Mouse (Mus musculus) neural tube, embryonic 12.5 days (tissue): ENCODE data around the gene Slc10a6. TPM values are rescaled to one million over a fixed set of nuclear protein-coding genes. Genes with fewer than 3 reads are reported as not detected.

Experiments used
- ATAC-seq: fragments of 200-750 bp; cut with Nextera tagmentation; 2 replicates; pipeline ENCODE4 v1.8.0; 2017; ENCODE audit warnings: low read depth, mild to moderate bottlenecking, moderate TSS enrichment, moderate library complexity; ENCODE audit not compliant: low FRiP score
- H3K27ac ChIP-seq: fragments of 300-500 bp; sonication (generic); 2 replicates; pipeline ENCODE4 v1.5.1; 2016
- H3K27me3 ChIP-seq: fragments of 300-500 bp; sonication (generic); replicated peaks from 2 replicates; pipeline ENCODE4 v1.6.1; 2016; ENCODE audit warnings: mild to moderate bottlenecking
- H3K36me3 ChIP-seq: fragments of 300-500 bp; sonication (generic); 2 replicates; pipeline ENCODE4 v1.6.1; 2016; ENCODE audit warnings: mild to moderate bottlenecking
- H3K4me1 ChIP-seq: fragments of 300-500 bp; sonication (generic); 2 replicates; pipeline ENCODE4 v1.6.1; 2016
- H3K4me2 ChIP-seq: fragments of 300-500 bp; sonication (generic); replicated peaks from 2 replicates; pipeline ENCODE4 v1.6.1; 2016; ENCODE audit warnings: mild to moderate bottlenecking
- H3K4me3 ChIP-seq: fragments of 300-500 bp; sonication (generic); 2 replicates; pipeline ENCODE4 v1.5.1; 2016
- H3K9ac ChIP-seq: fragments of 300-500 bp; sonication (generic); 2 replicates; pipeline ENCODE4 v1.6.1; 2016; ENCODE audit warnings: mild to moderate bottlenecking
- H3K9me3 ChIP-seq: fragments of 300-500 bp; sonication (generic); 2 replicates; pipeline ENCODE4 v1.6.1; 2016; ENCODE audit warnings: mild to moderate bottlenecking
- WGBS: fragments of 180-500 bp; shearing (Covaris S2); methylation state at CpG from one replicate; pipeline ENCODE4 v1.1.7; 2016; 5-methylcytosine and 5-hydroxymethylcytosine counted together
- polyA plus RNA-seq: library from polyadenylated mRNA; unstranded; fragments of >200 nt; fragmentation: Nextera tagmentation; extraction: Ambion mirVana; gene quantifications from 2 replicates; pipeline ENCODE4 v1.2.1, GENCODE M21; 2016

The Slc10a6 gene
- polyA plus RNA-seq, 1 experiment from 2014 or later: 0.41 TPM

DNA sequence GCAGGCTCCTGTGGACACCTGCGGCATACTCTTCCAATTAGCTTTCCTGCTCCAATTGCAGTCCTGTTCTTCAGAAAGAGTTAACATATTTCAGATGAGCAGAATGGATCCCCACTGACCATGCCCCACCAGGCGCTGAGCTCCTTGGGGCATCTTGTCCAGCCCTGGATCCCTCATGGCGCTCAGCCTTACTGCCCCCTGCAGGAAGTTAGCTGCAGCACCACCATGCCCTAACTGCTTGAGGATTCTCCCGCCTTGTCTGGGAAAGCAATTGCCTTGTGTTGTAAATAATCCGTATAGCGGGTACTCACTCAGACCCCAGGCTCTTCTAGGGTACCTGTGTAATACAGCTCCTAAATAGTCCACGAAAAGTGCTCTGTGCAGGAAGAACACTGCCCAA lies 42.0 kb downstream of the Slc10a6 start:
- Histone ChIP-seq H3K27me3 (no peaks in the 10 kb centered on the region), H3K9ac (no peak overlapping the region), H3K9me3 (no peaks in the 10 kb centered on the region), H3K4me2 (no peak overlapping the region), H3K27ac (no peak overlapping the region), H3K36me3 (peaks cover 18% of the 10 kb centered on the region), H3K4me3 (no peak overlapping the region), H3K4me1 (no peaks in the 10 kb centered on the region)
- WGBS: 75% methylated on average over 7 of the region's 7 CpGs
- ATAC-seq: no peak

DNA sequence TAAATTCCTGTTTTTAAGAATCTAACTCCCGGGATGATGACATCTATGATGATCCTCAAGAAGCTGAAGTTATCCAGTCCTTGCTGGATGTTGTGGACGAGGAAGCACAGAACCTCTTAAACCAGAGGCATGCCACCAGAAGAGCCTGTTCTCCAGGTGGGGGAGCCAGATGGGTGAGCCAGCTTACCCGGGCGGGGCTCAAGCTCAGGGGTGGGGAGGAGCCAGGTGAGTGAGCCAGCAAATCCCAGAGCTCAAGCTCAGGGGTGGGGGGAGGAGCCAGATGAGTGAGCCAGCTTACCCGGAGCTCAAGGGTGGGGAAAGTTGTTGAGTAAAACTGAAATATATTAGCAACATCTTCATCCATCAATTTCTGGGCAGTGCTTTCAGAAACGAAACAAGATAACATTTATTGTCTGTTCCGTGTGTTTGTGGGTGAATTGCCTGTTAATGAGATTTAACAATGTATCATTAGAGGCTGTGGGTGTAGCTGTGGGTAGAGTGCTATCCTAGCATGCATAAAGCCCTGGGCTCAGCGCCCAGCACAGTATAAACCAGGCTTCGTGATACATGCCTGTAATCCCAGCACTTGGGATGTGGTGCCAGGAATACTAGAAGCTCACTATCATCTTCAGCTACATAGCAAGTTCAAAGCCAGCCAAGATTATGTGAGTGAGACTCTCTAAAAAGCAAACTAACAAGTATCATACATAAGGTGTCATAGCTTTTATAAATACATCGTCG lies 49.4 kb downstream of the Slc10a6 start:
- no peak for ATAC-seq
- H3K4me3 ChIP-seq: no peak overlapping the region
- no peaks in the 10 kb centered on the region for H3K27me3 ChIP-seq
- H3K9ac ChIP-seq: no peak overlapping the region
- H3K4me1 ChIP-seq: no peaks in the 10 kb centered on the region
- H3K9me3 ChIP-seq: no peaks in the 10 kb centered on the region
- no peak overlapping the region for H3K27ac ChIP-seq
- peaks cover 19% of the 10 kb centered on the region for H3K36me3 ChIP-seq
- H3K4me2 ChIP-seq: no peak overlapping the region
- 80% methylated on average over 11 of the region's 11 CpGs for WGBS

- Histone ChIP-seq H3K27me3 (no peaks in the 10 kb centered on the region), H3K4me1 (no peaks in the 10 kb centered on the region), H3K9me3 (no peaks in the 10 kb centered on the region), H3K4me3 (no peak overlapping the region), H3K27ac (no peak overlapping the region), H3K4me2 (no peak overlapping the region), H3K9ac (no peak overlapping the region), H3K36me3 (peaks cover 34% of the 10 kb centered on the region)
- no peak for ATAC-seq
- 94% methylated on average over 9 of the region's 9 CpGs for WGBS
Measured at GRCm38 (mm10) chr5:103569446-103569845, 59.8 kb downstream of the Slc10a6 start.

GRCm38 (mm10) chr5:103568034-103568433 lies 61.2 kb downstream of the Slc10a6 start:
- H3K4me2 ChIP-seq: no peak overlapping the region

GRCm38 (mm10) chr5:103560546-103560945 lies 68.7 kb downstream of the Slc10a6 start:
- no peak overlapping the region for H3K9ac ChIP-seq
- ATAC-seq: no peak
- no peak overlapping the region for H3K4me3 ChIP-seq
- H3K4me2 ChIP-seq: no peak overlapping the region
- peaks cover 41% of the 10 kb centered on the region for H3K36me3 ChIP-seq
- no peaks in the 10 kb centered on the region for H3K4me1 ChIP-seq
- H3K9me3 ChIP-seq: no peaks in the 10 kb centered on the region
- H3K27me3 ChIP-seq: no peaks in the 10 kb centered on the region
- WGBS: 91% methylated on average over 9 of the region's 9 CpGs
- no peak overlapping the region for H3K27ac ChIP-seq

More at GRCm38 (mm10) chr5:103568034-103568433, 61.2 kb downstream of the Slc10a6 start:
- no peak overlapping the region for H3K27ac ChIP-seq
- H3K36me3 ChIP-seq: peaks cover 30% of the 10 kb centered on the region; the same call in 1 of the 2 replicates
- no peak for ATAC-seq
- no peaks in the 10 kb centered on the region for H3K4me1 ChIP-seq
- no peak overlapping the region for H3K4me3 ChIP-seq
- no peaks in the 10 kb centered on the region for H3K27me3 ChIP-seq
- WGBS: 89% methylated on average over 4 of the region's 4 CpGs
- no peak overlapping the region for H3K9ac ChIP-seq
- no peaks in the 10 kb centered on the region for H3K9me3 ChIP-seq

Other genes starting within 250 kb of the Slc10a6 start
- 14.1 and 14.4 TPM in 2 replicates for gene Ptpn13, start 204.2 kb downstream of the Slc10a6 start, polyA plus RNA-seq
- gene 1700016H13Rik, start 26.6 kb upstream of the Slc10a6 start, polyA plus RNA-seq: 0.18 and 0.22 TPM in 2 replicates
- gene Aff1, start 63.0 kb upstream of the Slc10a6 start, polyA plus RNA-seq: 4.5 and 4.6 TPM in 2 replicates